In genomic region chr11:110880971-110881370, GRCm38 (mm10) we compare ENCODE assay signal across 18 mouse cellular contexts.
"Had no signal": no experiment of that assay in that cellular context is flagged by ENCODE, and none has a peak within 500 bp of the region (broad histone marks: within the 10 kb centered on the region; RNA-seq: fewer than 3 reads in every experiment).

No protein-coding gene starts in this region.

- H3K9me3 ChIP-seq: limb, embryonic 12.5 days; liver, embryonic 13.5 days; lung, embryonic 15.5 days; megakaryocyte, embryonic 14.5 days; midbrain, embryonic 15.5 days; neural tube, embryonic 13.5 days; stomach, embryonic 15.5 days had no signal

- H3K4me1 ChIP-seq: limb, embryonic 12.5 days; liver, embryonic 13.5 days; lung, embryonic 15.5 days; megakaryocyte, embryonic 14.5 days; midbrain, embryonic 15.5 days; neural tube, embryonic 13.5 days; stomach, embryonic 15.5 days had no signal

- ATAC-seq: liver, postnatal 0 days; midbrain, embryonic 15.5 days had no signal

- DNase-seq: kidney, adult 11 months; kidney, postnatal 25 days; liver; liver, embryonic 13.5 days; liver, postnatal 0 days; lung, postnatal 14 days; retina, postnatal 1 day; right cerebral cortex, postnatal 4 days; thymus, adult 2 months; thymus, postnatal 25 days had no signal

- H3K4me2 ChIP-seq: limb, embryonic 12.5 days; liver, embryonic 13.5 days; lung, embryonic 15.5 days; midbrain, embryonic 11.5 days; midbrain, embryonic 15.5 days; neural tube, embryonic 13.5 days; stomach, embryonic 15.5 days had no signal

- H3K9ac ChIP-seq: limb, embryonic 12.5 days; liver, embryonic 13.5 days; liver, postnatal 0 days; lung, embryonic 15.5 days; midbrain, embryonic 15.5 days; neural tube, embryonic 13.5 days; stomach, embryonic 15.5 days had no signal

- H3K27me3 ChIP-seq: limb, embryonic 12.5 days; liver, embryonic 13.5 days; lung, embryonic 15.5 days; megakaryocyte, embryonic 14.5 days; midbrain, embryonic 15.5 days; neural tube, embryonic 13.5 days; stomach, embryonic 15.5 days had no signal

- H3K4me3 ChIP-seq: limb, embryonic 12.5 days; liver, embryonic 13.5 days; lung, embryonic 15.5 days; megakaryocyte, embryonic 14.5 days; midbrain, embryonic 15.5 days; neural tube, embryonic 13.5 days; stomach, embryonic 15.5 days had no signal

- H3K36me3 ChIP-seq: limb, embryonic 12.5 days; liver, embryonic 13.5 days; lung, embryonic 15.5 days; midbrain, embryonic 15.5 days; neural tube, embryonic 13.5 days; stomach, embryonic 15.5 days had no signal

- H3K27ac ChIP-seq: limb, embryonic 12.5 days; liver, embryonic 13.5 days; lung, embryonic 15.5 days; macrophage; midbrain, embryonic 15.5 days; neural tube, embryonic 13.5 days; stomach, embryonic 15.5 days had no signal
